Mouse (Mus musculus): ENCODE results near the gene Gm13103. TPM values are rescaled to one million over a fixed set of nuclear protein-coding genes. Genes with fewer than 3 reads are reported as not detected.
"Not testable (repeated sequence)": the region's sequence is repeated elsewhere in the genome, so short reads cannot be mapped to it uniquely, and the experiment has no call there.

Gm13103 gene
- not detected for total RNA-seq (2021)

- intact Hi-C loops (cut with DNase I); DNase-seq (ENCODE audit: low spot score): not testable (repeated sequence)
Measured at GRCm38 (mm10) chr4:143846197-143846596, at the start of gene Gm13103. Gm13103 (plus strand) TSS chr4:143846497.

GRCm38 (mm10) chr4:143815993-143816392, 30.3 kb upstream of the Gm13103 start, which contains the start of gene Gm13084:
Gm13084 (minus strand) TSS chr4:143816093.
- DNase-seq (ENCODE audit: low spot score), result no peak
- intact Hi-C loops (cut with DNase I), result no loop called here

GRCm38 (mm10) chr4:143882371-143882770, 36.1 kb downstream of the Gm13103 start:
- DNase-seq (ENCODE audit: low spot score); intact Hi-C loops (cut with DNase I): not testable (repeated sequence)

- DNase-seq (ENCODE audit: low spot score), result not testable (repeated sequence)
- intact Hi-C loops (cut with DNase I), result loop anchor here (5.0 kb wide), 1 partner anchor 277 kb away; the partner anchor contains the start of gene Gm13083
Measured at GRCm38 (mm10) chr4:143894406-143894805, 48.1 kb downstream of the Gm13103 start.

GRCm38 (mm10) chr4:143900280-143900679, 54.0 kb downstream of the Gm13103 start, which contains the start of gene Pramef6:
Pramef6 (minus strand) TSS chr4:143900380.
- intact Hi-C loops (cut with DNase I), result not testable (repeated sequence)

More at GRCm38 (mm10) chr4:143900280-143900679, 54.0 kb downstream of the Gm13103 start, which contains the start of gene Pramef6:
- DNase-seq (ENCODE audit: low spot score), result not testable (repeated sequence)

Other genes with a start within 250 kb of the Gm13103 start
- not detected for gene Gm13083, start 231.5 kb upstream of the Gm13103 start, total RNA-seq (2021)
- gene Gm13088, start 189.3 kb upstream of the Gm13103 start, total RNA-seq (2021), result not detected
- not detected for gene Gm13089, start 143.8 kb upstream of the Gm13103 start, total RNA-seq (2021)
- not detected for gene Gm13078, start 127.0 kb upstream of the Gm13103 start, total RNA-seq (2021)
- not detected for gene Gm13023, start 57.1 kb upstream of the Gm13103 start, total RNA-seq (2021)
- not detected for gene Gm13084, start 30.4 kb upstream of the Gm13103 start, total RNA-seq (2021)
- gene Pramef6, start 53.9 kb downstream of the Gm13103 start, total RNA-seq (2021), result not detected
- not detected for gene Pramef25, start 104.5 kb downstream of the Gm13103 start, total RNA-seq (2021)
- not detected for gene Gm13101, start 120.5 kb downstream of the Gm13103 start, total RNA-seq (2021)
- gene Pramef17, start 147.9 kb downstream of the Gm13103 start, total RNA-seq (2021), result not detected
- not detected for gene Pramel4, start 212.6 kb downstream of the Gm13103 start, total RNA-seq (2021)